Mouse (Mus musculus) gastrocnemius, postnatal 10 days (tissue): Measurements from ENCODE around the gene Gm20403. TPM values are rescaled to one million over a fixed set of nuclear protein-coding genes. Genes with fewer than 3 reads are reported as not detected.

Source experiments
- total RNA-seq, 2 experiments: library from RNA; stranded (reverse); gene quantifications; 2 replicates each; pipeline ENCODE4 v1.2.3; 2021

Gm20403 gene
- total RNA-seq, 2 experiments from 2014 or later: not detected

Other genes with a start within 250 kb of the Gm20403 start
- gene Snx6, start 190.8 kb downstream of the Gm20403 start, total RNA-seq: 10 to 100 TPM; 32.5 to 37.7 TPM
- gene Cfl2, start 123.7 kb downstream of the Gm20403 start, total RNA-seq: 100 to 1,000 TPM; 862 to 872 TPM
- 1 to 10 TPM; 5.8 to 9.0 TPM for gene Baz1a, start 27.8 kb upstream of the Gm20403 start, total RNA-seq
- 1 to 10 TPM; 7.1 to 9.8 TPM for gene 2700097O09Rik, start 93.6 kb upstream of the Gm20403 start, total RNA-seq
- 10 to 100 TPM; 77.4 to 78.9 TPM for gene Srp54a, start 93.7 kb upstream of the Gm20403 start, total RNA-seq
- 10 to 100 TPM in 1 of 2 experiments, 1 to 10 TPM in 1; 6.8 to 10.5 TPM for gene Fam177a, start 137.9 kb upstream of the Gm20403 start, total RNA-seq
- gene Srp54b, start 168.6 kb upstream of the Gm20403 start, total RNA-seq: 10 to 100 TPM; 37.7 to 38.6 TPM
- 1 to 10 TPM in 1 of 2 experiments, under 1 TPM in 1; 0.23 to 5.1 TPM for gene 1700047I17Rik2, start 213.1 kb upstream of the Gm20403 start, total RNA-seq
- 10 to 100 TPM; 25.2 to 29.2 TPM for gene Srp54c, start 243.6 kb upstream of the Gm20403 start, total RNA-seq